In the genomic region with DNA sequence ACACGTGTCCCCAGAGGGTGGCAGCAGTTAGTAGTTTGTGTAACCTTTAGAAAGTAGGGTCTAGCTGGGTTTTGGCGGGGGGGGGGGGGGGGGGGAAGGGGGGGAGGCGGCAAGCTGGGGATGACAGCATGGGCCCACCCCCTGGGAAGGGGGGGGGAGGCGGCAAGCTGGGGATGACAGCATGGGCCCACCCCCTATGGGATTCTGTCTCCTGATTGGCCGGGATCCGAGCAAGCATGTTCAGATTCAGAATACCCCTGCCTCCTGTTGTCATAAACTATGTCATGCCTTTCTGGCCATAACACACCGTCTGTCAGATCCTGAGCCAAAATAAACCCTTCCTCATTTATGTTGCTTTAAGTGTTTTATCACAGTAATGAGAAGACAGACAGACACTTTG, we compare ENCODE assay signal across 17 mouse cellular contexts.
DNase-seq lines count a peak whose midpoint lies in the region; ATAC-seq and TF ChIP-seq lines count a peak whose summit lies in the region.
"Had no signal": no experiment of that assay in that cellular context is flagged by ENCODE, and none has a peak within 500 bp of the region (broad histone marks: within the 10 kb centered on the region; RNA-seq: fewer than 3 reads in every experiment).

No protein-coding gene starts in this region.

- H3K4me2 ChIP-seq in kidney, embryonic 14.5 days (replicated peaks; ENCODE audit: low read depth, low read length), result no peak overlapping the region
- no peak overlapping the region for H3K4me2 ChIP-seq in midbrain, postnatal 0 days (ENCODE audit: low read depth, low read length, poor library complexity, severe bottlenecking)
- H3K4me2 ChIP-seq in midbrain, embryonic 16.5 days (ENCODE audit: low read length), result no peak overlapping the region
- no peak overlapping the region for H3K4me2 ChIP-seq in embryonic facial prominence, embryonic 11.5 days (ENCODE audit: low read depth, low read length)
- no peak overlapping the region for H3K4me2 ChIP-seq in stomach, postnatal 0 days (replicated peaks; ENCODE audit: low read depth)
- H3K4me2 ChIP-seq: heart, embryonic 13.5 days; limb, embryonic 15.5 days; neural tube, embryonic 13.5 days had no signal

- TF ChIP-seq EP300 in stomach, postnatal 0 days (optimal IDR thresholded peaks at IDR 0.05), result no peak

- DNase-seq in kidney, postnatal 14 days, result no peak
- no peak for DNase-seq in midbrain, postnatal 0 days (ENCODE audit: low spot score)
- DNase-seq in embryonic facial prominence, embryonic 11.5 days (ENCODE audit: low spot score), result peak; percentile 24
- no peak for DNase-seq in stomach, postnatal 0 days (ENCODE audit: low spot score)
- no peak for DNase-seq in layer of hippocampus, adult 18-20 months (ENCODE audit: low spot score in 2 of 2)
- DNase-seq: cerebellum, adult 18-20 months; kidney, adult 18-20 months; lung, postnatal 4 days; right cerebral cortex, postnatal 25 days had no signal

- TF ChIP-seq CTCF in midbrain, postnatal 0 days (IDR thresholded peaks at IDR 0.05), result peak; percentile 24; the same call in 1 of the 2 replicates
- peak; percentile 34 for TF ChIP-seq CTCF in stomach, postnatal 0 days (IDR thresholded peaks at IDR 0.05; ENCODE audit: low read depth)

- ATAC-seq in kidney, embryonic 14.5 days (ENCODE audit: low FRiP score, low TSS enrichment), result peak; percentile 60; the same call in 1 of the 2 replicates
- ATAC-seq in midbrain, postnatal 0 days (ENCODE audit: low FRiP score), result no peak
- ATAC-seq in midbrain, embryonic 16.5 days, result no peak
- no peak for ATAC-seq in embryonic facial prominence, embryonic 11.5 days (replicated peaks; ENCODE audit: insufficient number of reproducible peaks, low FRiP score, low TSS enrichment, low read depth)
- no peak for ATAC-seq in stomach, postnatal 0 days (ENCODE audit: low FRiP score, low TSS enrichment)
- ATAC-seq: forebrain, embryonic 14.5 days; hindbrain, postnatal 0 days had no signal

- no peak overlapping the region for H3K27ac ChIP-seq in kidney, embryonic 14.5 days (ENCODE audit: low read depth, low read length)
- H3K27ac ChIP-seq in midbrain, postnatal 0 days (ENCODE audit: low read depth, low read length), result no peak overlapping the region
- H3K27ac ChIP-seq in midbrain, embryonic 16.5 days (ENCODE audit: low read length), result no peak overlapping the region
- no peak overlapping the region for H3K27ac ChIP-seq in embryonic facial prominence, embryonic 11.5 days (replicated peaks; ENCODE audit: low read depth, low read length)
- no peak overlapping the region for H3K27ac ChIP-seq in stomach, postnatal 0 days (replicated peaks)
- H3K27ac ChIP-seq: heart, embryonic 13.5 days; hindbrain, postnatal 0 days; limb, embryonic 15.5 days; neural tube, embryonic 13.5 days had no signal

- no peaks in the 10 kb centered on the region for H3K27me3 ChIP-seq in kidney, embryonic 14.5 days (ENCODE audit: control insufficient read depth, insufficient read depth, low read length)
- peaks cover 4% of the 10 kb centered on the region; the same call in 1 of the 2 replicates for H3K27me3 ChIP-seq in midbrain, postnatal 0 days (ENCODE audit: insufficient read depth, low read length)
- H3K27me3 ChIP-seq in midbrain, embryonic 16.5 days (ENCODE audit: control insufficient read depth, insufficient read depth, low read depth, low read length), result no peaks in the 10 kb centered on the region
- no peaks in the 10 kb centered on the region for H3K27me3 ChIP-seq in embryonic facial prominence, embryonic 11.5 days (ENCODE audit: control insufficient read depth, insufficient read depth, low read length)
- no peaks in the 10 kb centered on the region for H3K27me3 ChIP-seq in stomach, postnatal 0 days (ENCODE audit: control insufficient read depth, insufficient read depth, low read length)
- H3K27me3 ChIP-seq: heart, embryonic 13.5 days; limb, embryonic 15.5 days; neural tube, embryonic 13.5 days had no signal

- 0 out of 2 replicates have a peak, but pooled peaks cover 7% of the 10 kb centered on the region for H3K4me1 ChIP-seq in kidney, embryonic 14.5 days (ENCODE audit: control insufficient read depth, insufficient read depth, low read length)
- H3K4me1 ChIP-seq in midbrain, postnatal 0 days (ENCODE audit: insufficient read depth, low read length), result no peaks in the 10 kb centered on the region
- peaks cover 10% of the 10 kb centered on the region for H3K4me1 ChIP-seq in midbrain, embryonic 16.5 days (ENCODE audit: control insufficient read depth, insufficient read depth, low read length)
- H3K4me1 ChIP-seq in embryonic facial prominence, embryonic 11.5 days (ENCODE audit: control insufficient read depth, insufficient read depth, low read length), result no peaks in the 10 kb centered on the region
- H3K4me1 ChIP-seq in stomach, postnatal 0 days (replicated peaks; ENCODE audit: control insufficient read depth, insufficient read depth), result no peaks in the 10 kb centered on the region

- H3K36me3 ChIP-seq in kidney, embryonic 14.5 days (ENCODE audit: control insufficient read depth, insufficient read depth, low read length), result no peaks in the 10 kb centered on the region
- H3K36me3 ChIP-seq in midbrain, postnatal 0 days (ENCODE audit: insufficient read depth, low read length), result no peaks in the 10 kb centered on the region
- no peaks in the 10 kb centered on the region for H3K36me3 ChIP-seq in midbrain, embryonic 16.5 days (ENCODE audit: control insufficient read depth, insufficient read depth, low read length)
- H3K36me3 ChIP-seq in embryonic facial prominence, embryonic 11.5 days (replicated peaks; ENCODE audit: control insufficient read depth, insufficient read depth, low read depth, low read length), result no peaks in the 10 kb centered on the region
- H3K36me3 ChIP-seq in stomach, postnatal 0 days (ENCODE audit: control insufficient read depth, insufficient read depth, low read length), result no peaks in the 10 kb centered on the region
- H3K36me3 ChIP-seq: heart, embryonic 13.5 days; limb, embryonic 15.5 days; midbrain, embryonic 10.5 days; neural tube, embryonic 13.5 days had no signal

- no peak overlapping the region for H3K4me3 ChIP-seq in kidney, embryonic 14.5 days (ENCODE audit: low read length)
- H3K4me3 ChIP-seq in midbrain, postnatal 0 days (ENCODE audit: low read depth, low read length), result no peak overlapping the region
- no peak overlapping the region for H3K4me3 ChIP-seq in midbrain, embryonic 16.5 days (ENCODE audit: low read depth, low read length)
- H3K4me3 ChIP-seq in embryonic facial prominence, embryonic 11.5 days (ENCODE audit: low read depth, low read length), result no peak overlapping the region
- no peak overlapping the region for H3K4me3 ChIP-seq in stomach, postnatal 0 days (ENCODE audit: low read depth, low read length)
- H3K4me3 ChIP-seq: heart, embryonic 13.5 days; limb, embryonic 15.5 days; midbrain, embryonic 10.5 days; neural tube, embryonic 13.5 days had no signal

- H3K9ac ChIP-seq in kidney, embryonic 14.5 days (ENCODE audit: low read depth, low read length), result no peak overlapping the region
- H3K9ac ChIP-seq in midbrain, postnatal 0 days (replicated peaks; ENCODE audit: low read length, poor library complexity, severe bottlenecking), result no peak overlapping the region
- no peak overlapping the region for H3K9ac ChIP-seq in midbrain, embryonic 16.5 days (ENCODE audit: low read depth, low read length)
- no peak overlapping the region for H3K9ac ChIP-seq in embryonic facial prominence, embryonic 11.5 days (replicated peaks; ENCODE audit: low read length)
- H3K9ac ChIP-seq in stomach, postnatal 0 days (ENCODE audit: low read length), result no peak overlapping the region
- H3K9ac ChIP-seq: heart, embryonic 13.5 days; limb, embryonic 15.5 days; neural tube, embryonic 13.5 days had no signal

- WGBS in kidney, embryonic 14.5 days, result 35% methylated on average over 4 of the region's 7 CpGs
- 50% methylated on average over 5 of the region's 7 CpGs for WGBS in midbrain, postnatal 0 days
- WGBS in midbrain, embryonic 16.5 days, result 63% methylated on average over 4 of the region's 7 CpGs
- WGBS in embryonic facial prominence, embryonic 11.5 days, result 60% methylated on average over 4 of the region's 7 CpGs
- 49% methylated on average over 4 of the region's 7 CpGs for WGBS in stomach, postnatal 0 days

- no peaks in the 10 kb centered on the region for H3K9me3 ChIP-seq in kidney, embryonic 14.5 days (ENCODE audit: control insufficient read depth, low read length)
- no peaks in the 10 kb centered on the region for H3K9me3 ChIP-seq in midbrain, postnatal 0 days (ENCODE audit: low read length)
- no peaks in the 10 kb centered on the region for H3K9me3 ChIP-seq in midbrain, embryonic 16.5 days (replicated peaks; ENCODE audit: control insufficient read depth, low read length, poor library complexity, severe bottlenecking)
- H3K9me3 ChIP-seq in embryonic facial prominence, embryonic 11.5 days (replicated peaks; ENCODE audit: control insufficient read depth, low read length), result no peaks in the 10 kb centered on the region
- H3K9me3 ChIP-seq in stomach, postnatal 0 days (ENCODE audit: control insufficient read depth, low read length), result no peaks in the 10 kb centered on the region
- H3K9me3 ChIP-seq: heart, embryonic 13.5 days; limb, embryonic 15.5 days; midbrain, embryonic 10.5 days; neural tube, embryonic 13.5 days had no signal
